Mouse (Mus musculus) spleen, adult 2 months (tissue): ENCODE results near the gene Tns1.

Source experiments
- CTCF ChIP-seq: fragments of 200-500 bp; IDR thresholded peaks from 2 replicates; pipeline ENCODE4 v1.5.1; 2011; ENCODE audit warnings: mild to moderate bottlenecking, inconsistent platforms; ENCODE audit not compliant: insufficient read depth, insufficient read length, insufficient replicate concordance; ENCODE audit errors: extremely low read depth
- POLR2A ChIP-seq: fragments of 200-500 bp; IDR thresholded peaks from 2 replicates; pipeline ENCODE4 v1.6.1; 2011; ENCODE audit warnings: low read depth, low read length, inconsistent platforms

GRCm38 (mm10) chr1:73902171-73902991 lies 221.9 kb downstream of the Tns1 start:
- peak; percentile 65; the same call in 1 of the 2 replicates for TF ChIP-seq CTCF
- TF ChIP-seq POLR2A: no peak
